Mouse (Mus musculus) testis, adult 2 months (tissue): ENCODE results near the gene Clec2l.

ENCODE experiments used
- CTCF ChIP-seq: fragments of 200-500 bp; IDR thresholded peaks from 2 replicates; pipeline ENCODE4 v1.5.1; 2012; ENCODE audit warnings: low read depth, mild to moderate bottlenecking, inconsistent platforms, low read length, moderate library complexity; ENCODE audit not compliant: control insufficient read depth, insufficient read depth, insufficient replicate concordance
- POLR2A ChIP-seq: fragments of 200-500 bp; IDR thresholded peaks from 2 replicates; pipeline ENCODE4 v1.6.1; 2012; ENCODE audit warnings: low read depth, mild to moderate bottlenecking, inconsistent platforms, low read length, moderate library complexity; ENCODE audit not compliant: control insufficient read depth

GRCm38 (mm10) chr6:38695380-38696054 lies 32.6 kb downstream of the Clec2l start:
- TF ChIP-seq POLR2A (no peak), CTCF (peak; percentile 47; the same call in 1 of the 2 replicates)
